Mouse (Mus musculus): ENCODE measurements around the gene Grcc10. TPM values are rescaled to one million over a fixed set of nuclear protein-coding genes. Genes with fewer than 3 reads are reported as not detected.

Grcc10 gene
- polyA plus RNA-seq, 1 experiment from 2014 or later, result 549 TPM

DNA sequence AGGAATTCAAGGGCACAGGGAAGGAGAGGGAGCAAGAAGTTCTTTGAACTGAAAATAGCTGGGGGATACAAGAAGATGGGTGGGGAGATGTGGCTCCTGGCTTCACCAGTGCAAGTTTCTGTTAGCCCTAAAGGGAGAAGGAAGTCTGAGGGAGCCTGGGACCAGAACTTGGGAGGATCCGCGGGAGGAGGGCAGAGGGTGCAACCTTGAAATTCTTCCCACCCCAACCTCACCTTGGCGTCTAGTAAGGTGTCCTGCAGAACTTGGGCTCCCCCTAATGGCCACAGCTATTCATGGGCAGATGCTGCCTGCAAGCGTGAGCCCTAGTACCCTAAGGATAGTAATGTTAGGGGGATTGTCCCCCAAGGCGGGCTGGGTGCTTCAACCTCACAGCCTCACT is 18.1 kb upstream of the Grcc10 start:
- Histone ChIP-seq H3K36me3 (ENCODE audit: control insufficient read depth, insufficient read depth, low read length) (no peaks in the 10 kb centered on the region), H3K9ac (ENCODE audit: low read length) (no peak overlapping the region), H3K4me2 (ENCODE audit: low read depth, severe bottlenecking) (no peak overlapping the region), H3K4me1 (ENCODE audit: control insufficient read depth, insufficient read depth, low read length) (peaks cover 31% of the 10 kb centered on the region), H3K9me3 (ENCODE audit: control insufficient read depth, low read length) (no peaks in the 10 kb centered on the region), H3K27ac (replicated peaks; ENCODE audit: low read depth, low read length) (peak overlapping the region; percentile 24; the same call in 1 of the 2 replicates), H3K4me3 (ENCODE audit: low read depth, low read length) (no peak overlapping the region), H3K27me3 (ENCODE audit: control insufficient read depth, insufficient read depth, low read length) (no peaks in the 10 kb centered on the region)
- ATAC-seq (ENCODE audit: insufficient number of reproducible peaks, low FRiP score, low TSS enrichment, low read depth), result no peak
- peak; percentile 89 for DNase-seq (ENCODE audit: low spot score)
- 2% methylated on average over 5 of the region's 5 CpGs for whole genome bisulfite sequencing

DNA sequence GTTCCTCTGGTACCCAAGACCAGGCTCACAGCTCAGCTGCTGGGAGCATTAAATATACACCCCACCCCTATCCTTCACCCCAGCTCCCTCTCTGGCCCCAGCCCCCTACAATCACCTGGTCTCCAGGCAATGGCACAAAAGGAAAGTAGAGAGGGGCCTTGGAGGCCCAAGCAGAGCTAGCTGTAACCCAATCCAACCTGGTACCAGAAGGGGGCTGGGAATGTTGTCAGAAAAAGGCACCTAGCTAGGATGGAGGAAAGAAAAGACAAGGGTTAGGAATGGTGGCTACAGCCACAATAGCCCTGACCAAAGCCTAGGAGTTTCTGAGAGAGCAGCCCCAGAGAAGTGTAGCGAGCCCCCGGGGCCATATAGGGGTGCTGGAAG is 17.7 kb upstream of the Grcc10 start:
- H3K4me3 ChIP-seq (ENCODE audit: low read depth, low read length), result no peak overlapping the region
- no peak for ATAC-seq (ENCODE audit: insufficient number of reproducible peaks, low FRiP score, low TSS enrichment, low read depth)
- no peak overlapping the region for H3K4me2 ChIP-seq (ENCODE audit: low read depth, severe bottlenecking)
- H3K27me3 ChIP-seq (ENCODE audit: control insufficient read depth, insufficient read depth, low read length), result no peaks in the 10 kb centered on the region
- 52% methylated on average over 2 of the region's 2 CpGs for WGBS
- H3K36me3 ChIP-seq (ENCODE audit: control insufficient read depth, insufficient read depth, low read length), result no peaks in the 10 kb centered on the region
- no peak overlapping the region for H3K9ac ChIP-seq (ENCODE audit: low read length)
- peaks cover 32% of the 10 kb centered on the region for H3K4me1 ChIP-seq (ENCODE audit: control insufficient read depth, insufficient read depth, low read length)
- no peaks in the 10 kb centered on the region for H3K9me3 ChIP-seq (ENCODE audit: control insufficient read depth, low read length)
- DNase-seq (ENCODE audit: low spot score), result no peak
- H3K27ac ChIP-seq (replicated peaks; ENCODE audit: low read depth, low read length), result peak overlapping the region; percentile 24; the same call in 1 of the 2 replicates

DNA sequence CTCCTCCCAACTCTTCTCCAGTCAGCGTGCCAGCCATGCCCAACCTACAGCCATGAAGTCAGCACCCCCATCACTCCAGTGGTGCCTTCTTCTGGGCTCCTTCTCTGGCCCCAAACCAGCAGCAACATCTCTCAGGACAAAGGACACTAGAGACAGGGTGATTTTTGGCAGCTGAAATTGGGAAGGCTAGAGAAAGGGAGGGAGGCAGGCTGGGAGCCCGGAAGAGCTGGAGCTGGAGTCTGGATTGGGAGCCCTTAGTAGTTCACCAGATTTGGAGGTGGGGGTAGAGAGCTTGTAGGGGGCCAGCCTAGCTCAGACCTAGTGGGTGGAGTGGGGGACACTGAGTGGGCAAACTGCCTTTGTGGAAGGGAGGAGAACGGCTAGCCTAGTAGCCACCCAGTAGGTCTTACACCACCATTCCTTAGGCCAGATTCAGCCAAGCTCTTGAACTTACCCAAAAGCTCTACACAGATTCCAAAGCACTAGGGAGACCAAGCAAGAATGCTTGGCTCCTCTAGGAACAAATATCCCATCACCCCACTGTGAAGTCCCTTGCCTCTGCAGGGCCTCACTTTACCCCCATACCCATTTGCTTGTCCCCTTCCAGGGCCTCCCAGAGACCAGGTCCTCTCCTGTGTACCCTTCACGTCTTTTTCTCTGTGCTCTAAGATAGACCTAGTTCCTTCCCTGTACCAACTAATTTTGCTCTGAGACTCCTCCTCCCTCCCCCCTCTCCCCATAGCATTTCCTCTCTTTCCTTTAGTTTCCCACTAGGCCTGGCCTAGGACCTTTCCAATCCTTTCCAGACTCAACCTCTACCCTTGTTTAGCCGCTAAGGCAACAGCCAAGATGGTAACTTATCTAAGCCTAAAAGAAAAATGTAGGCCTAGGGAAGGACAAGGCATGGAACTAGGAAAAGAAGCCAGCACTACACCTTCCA is 17.0 kb upstream of the Grcc10 start:
- Histone ChIP-seq H3K9ac (ENCODE audit: low read length) (peak overlapping the region; percentile 95), H3K4me1 (ENCODE audit: control insufficient read depth, insufficient read depth, low read length) (peaks cover 32% of the 10 kb centered on the region), H3K27ac (replicated peaks; ENCODE audit: low read depth, low read length) (peak overlapping the region; percentile 36; the same call in 1 of the 2 replicates), H3K9me3 (ENCODE audit: control insufficient read depth, low read length) (no peaks in the 10 kb centered on the region), H3K4me3 (ENCODE audit: low read depth, low read length) (peak overlapping the region; percentile 74), H3K27me3 (ENCODE audit: control insufficient read depth, insufficient read depth, low read length) (no peaks in the 10 kb centered on the region), H3K36me3 (ENCODE audit: control insufficient read depth, insufficient read depth, low read length) (no peaks in the 10 kb centered on the region), H3K4me2 (ENCODE audit: low read depth, severe bottlenecking) (peak overlapping the region; percentile 80)
- 44% methylated on average over 5 of the region's 5 CpGs for WGBS
- DNase-seq (ENCODE audit: low spot score) (peak; percentile 51), ATAC-seq (ENCODE audit: insufficient number of reproducible peaks, low FRiP score, low TSS enrichment, low read depth) (no peak)

DNA sequence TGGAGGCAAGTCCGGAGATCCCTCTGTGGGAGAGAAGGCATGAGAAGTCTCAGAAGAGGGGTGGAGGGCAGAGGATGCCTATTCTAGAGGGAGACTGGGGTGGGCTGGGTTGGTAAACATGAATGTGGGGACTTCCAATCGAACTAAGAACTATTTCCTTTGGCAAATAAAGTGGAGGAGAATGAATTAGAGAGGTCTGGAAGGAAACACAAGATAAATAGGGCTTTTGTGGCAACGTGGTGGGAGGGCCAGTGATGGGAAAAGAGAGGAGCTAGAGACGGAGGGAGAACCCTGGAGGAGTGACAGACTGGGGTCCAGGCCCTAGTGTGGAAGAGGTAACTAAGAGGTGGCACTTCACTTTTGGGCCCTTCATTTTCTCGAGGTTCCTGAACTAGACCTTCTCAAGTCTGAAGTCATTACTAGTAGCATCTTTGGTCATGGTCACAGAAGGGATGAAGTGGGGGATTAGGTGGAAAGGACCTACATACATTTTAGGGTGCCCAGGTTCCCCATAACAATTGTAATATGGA is 16.2 kb upstream of the Grcc10 start:
- DNase-seq (ENCODE audit: low spot score), result no peak

DNA sequence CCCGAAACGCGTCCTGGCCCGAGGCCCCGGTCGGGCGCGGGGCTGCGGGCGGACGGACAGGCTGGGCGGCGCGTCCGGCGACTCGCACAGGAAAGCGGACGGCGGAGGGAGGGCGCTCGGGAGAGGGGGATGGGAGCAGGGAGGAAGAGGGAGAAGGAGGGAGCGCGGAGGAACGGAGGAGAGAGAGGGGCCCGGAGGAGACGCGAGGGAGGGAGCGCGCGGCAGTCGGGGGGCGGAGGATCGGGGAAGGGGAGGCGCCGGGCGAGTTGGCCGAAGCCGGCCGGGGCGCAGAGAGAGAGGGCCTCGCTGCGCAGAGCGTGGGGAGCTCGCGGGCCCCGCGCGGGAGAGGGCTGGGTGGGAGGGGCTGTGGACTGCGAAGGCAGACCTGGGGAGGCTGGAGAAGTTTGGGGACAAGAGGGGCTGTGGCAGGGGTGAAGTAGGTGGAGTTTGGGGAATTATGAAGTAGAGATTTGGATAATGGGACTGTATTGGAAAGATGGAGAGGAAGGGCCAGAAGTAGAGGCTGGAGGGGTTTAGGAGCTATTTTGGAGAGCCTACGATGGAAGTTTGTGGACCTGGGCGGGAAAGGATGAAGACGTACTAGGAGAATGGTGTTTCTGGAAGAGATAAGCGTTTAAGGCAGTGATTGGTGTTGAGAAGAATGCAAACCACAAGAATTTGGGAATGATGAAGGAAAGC is 15.6 kb upstream of the Grcc10 start:
- WGBS, result under 1% methylated on average over 52 of the region's 54 CpGs
- Histone ChIP-seq H3K4me2 (ENCODE audit: low read depth, severe bottlenecking) (peak overlapping the region; percentile 80), H3K9me3 (ENCODE audit: control insufficient read depth, low read length) (no peaks in the 10 kb centered on the region), H3K4me3 (ENCODE audit: low read depth, low read length) (peak overlapping the region; percentile 74), H3K27ac (replicated peaks; ENCODE audit: low read depth, low read length) (peak overlapping the region; percentile 98), H3K36me3 (ENCODE audit: control insufficient read depth, insufficient read depth, low read length) (no peaks in the 10 kb centered on the region), H3K27me3 (ENCODE audit: control insufficient read depth, insufficient read depth, low read length) (no peaks in the 10 kb centered on the region), H3K9ac (ENCODE audit: low read length) (peak overlapping the region; percentile 95), H3K4me1 (ENCODE audit: control insufficient read depth, insufficient read depth, low read length) (peaks cover 32% of the 10 kb centered on the region)
- ATAC-seq (ENCODE audit: insufficient number of reproducible peaks, low FRiP score, low TSS enrichment, low read depth) (peak; percentile 76), DNase-seq (ENCODE audit: low spot score) (peak; percentile 91)

More for the DNA sequence above, 16.2 kb upstream of the Grcc10 start:
- H3K4me2 ChIP-seq (ENCODE audit: low read depth, severe bottlenecking), result peak overlapping the region; percentile 80
- peak overlapping the region; percentile 95 for H3K9ac ChIP-seq (ENCODE audit: low read length)
- no peaks in the 10 kb centered on the region for H3K27me3 ChIP-seq (ENCODE audit: control insufficient read depth, insufficient read depth, low read length)
- no peaks in the 10 kb centered on the region for H3K36me3 ChIP-seq (ENCODE audit: control insufficient read depth, insufficient read depth, low read length)
- ATAC-seq (ENCODE audit: insufficient number of reproducible peaks, low FRiP score, low TSS enrichment, low read depth), result no peak
- H3K9me3 ChIP-seq (ENCODE audit: control insufficient read depth, low read length), result no peaks in the 10 kb centered on the region
- 11% methylated on average over 5 of the region's 5 CpGs for WGBS
- H3K4me3 ChIP-seq (ENCODE audit: low read depth, low read length), result peak overlapping the region; percentile 74
- H3K4me1 ChIP-seq (ENCODE audit: control insufficient read depth, insufficient read depth, low read length), result peaks cover 32% of the 10 kb centered on the region
- H3K27ac ChIP-seq (replicated peaks; ENCODE audit: low read depth, low read length), result peak overlapping the region; percentile 98

DNA sequence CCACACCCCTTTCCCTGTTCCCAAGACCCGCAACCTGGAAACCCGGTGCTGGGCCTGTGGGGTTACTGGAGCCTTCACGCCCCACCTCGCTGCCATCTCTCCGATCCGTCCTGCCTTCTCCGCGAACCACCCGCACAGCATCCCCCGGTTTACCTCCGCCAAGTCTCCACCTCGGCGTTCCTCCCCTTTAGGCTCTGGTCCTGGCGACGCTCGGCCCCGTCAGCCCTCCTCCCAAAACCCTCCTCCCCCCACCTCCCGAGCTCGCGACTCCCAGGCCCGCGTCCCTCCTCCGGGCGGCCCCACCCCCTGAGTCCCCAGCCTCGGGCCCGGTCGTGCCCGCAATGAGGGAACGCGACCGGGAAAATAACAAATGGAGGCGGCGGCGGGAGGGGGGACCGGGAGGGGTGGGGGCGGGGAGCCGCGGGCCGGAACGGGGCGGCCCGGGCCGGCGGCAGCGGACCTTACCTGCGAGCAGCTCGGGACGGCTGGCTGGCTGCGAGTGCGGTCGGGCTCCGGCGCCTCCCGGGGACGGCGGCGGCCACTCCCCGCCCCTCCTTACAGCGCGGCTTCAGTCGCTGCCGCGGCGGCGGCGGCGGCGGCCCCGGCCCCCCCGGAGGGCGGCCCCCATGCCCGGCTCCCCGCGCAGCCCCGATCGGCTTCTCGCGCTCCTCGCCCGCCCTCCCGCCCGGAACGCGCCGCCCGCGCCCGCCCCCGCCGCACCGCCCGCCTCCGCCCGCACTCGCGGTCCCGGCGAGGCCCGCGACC is 14.8 kb upstream of the Grcc10 start, which contains the start of the genes Gm45234 and Atn1:
Gm45234 (minus strand) TSS at position 191 of the 765 bp plus-strand sequence.
Atn1 (minus strand) TSS at position 694 of the 765 bp plus-strand sequence.
- H3K36me3 ChIP-seq (ENCODE audit: control insufficient read depth, insufficient read depth, low read length), result no peaks in the 10 kb centered on the region
- H3K9me3 ChIP-seq (ENCODE audit: control insufficient read depth, low read length), result no peaks in the 10 kb centered on the region
- ATAC-seq (ENCODE audit: insufficient number of reproducible peaks, low FRiP score, low TSS enrichment, low read depth), result peak; percentile 61
- DNase-seq (ENCODE audit: low spot score), result peak; percentile 80
- WGBS, result under 1% methylated on average over 60 of the region's 100 CpGs
- H3K9ac ChIP-seq (ENCODE audit: low read length), result peak within 1 kb of the TSS; percentile 95
- H3K4me3 ChIP-seq (ENCODE audit: low read depth, low read length), result peak within 1 kb of the TSS; percentile 74
- H3K4me1 ChIP-seq (ENCODE audit: control insufficient read depth, insufficient read depth, low read length), result peaks cover 32% of the 10 kb centered on the region
- H3K4me2 ChIP-seq (ENCODE audit: low read depth, severe bottlenecking), result peak within 1 kb of the TSS; percentile 80
- H3K27me3 ChIP-seq (ENCODE audit: control insufficient read depth, insufficient read depth, low read length), result no peaks in the 10 kb centered on the region
- H3K27ac ChIP-seq (replicated peaks; ENCODE audit: low read depth, low read length), result peak within 1 kb of the TSS; percentile 98

DNA sequence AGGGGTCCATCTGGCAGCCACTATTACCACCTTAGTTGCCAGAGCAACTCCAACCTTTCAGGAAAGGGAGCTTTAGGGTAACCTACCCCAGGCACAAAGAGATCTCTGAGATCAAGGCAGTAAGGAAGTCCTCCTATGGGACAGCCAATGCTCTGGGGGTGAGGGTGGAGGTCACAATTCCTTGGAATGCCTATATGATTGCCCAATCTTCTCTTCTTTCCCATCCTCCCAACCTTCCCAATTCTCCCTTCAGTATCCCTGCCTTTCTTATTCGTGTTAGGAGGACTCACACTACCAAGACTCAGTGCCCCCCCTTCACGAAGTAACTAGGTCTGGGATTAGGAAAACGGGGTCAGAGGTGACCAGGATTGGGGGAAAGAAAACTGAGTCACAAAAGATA is 14.1 kb upstream of the Grcc10 start:
- H3K36me3 ChIP-seq (ENCODE audit: control insufficient read depth, insufficient read depth, low read length), result no peaks in the 10 kb centered on the region
- H3K4me3 ChIP-seq (ENCODE audit: low read depth, low read length), result peak overlapping the region; percentile 74
- ATAC-seq (ENCODE audit: insufficient number of reproducible peaks, low FRiP score, low TSS enrichment, low read depth) (no peak), DNase-seq (ENCODE audit: low spot score) (no peak)
- peak overlapping the region; percentile 98; the same call in 1 of the 2 replicates for H3K27ac ChIP-seq (replicated peaks; ENCODE audit: low read depth, low read length)
- H3K4me2 ChIP-seq (ENCODE audit: low read depth, severe bottlenecking), result peak overlapping the region; percentile 80
- H3K27me3 ChIP-seq (ENCODE audit: control insufficient read depth, insufficient read depth, low read length), result no peaks in the 10 kb centered on the region
- H3K4me1 ChIP-seq (ENCODE audit: control insufficient read depth, insufficient read depth, low read length), result peaks cover 32% of the 10 kb centered on the region
- H3K9me3 ChIP-seq (ENCODE audit: control insufficient read depth, low read length), result no peaks in the 10 kb centered on the region
- WGBS, result 5% methylated on average over 3 of the region's 3 CpGs
- H3K9ac ChIP-seq (ENCODE audit: low read length), result peak overlapping the region; percentile 95
